12 mouse cellular contexts compared by ENCODE assay signal in genomic region chr10:108036486-108037109, GRCm38 (mm10).
DNase-seq lines count a peak whose midpoint lies in the region; ATAC-seq and TF ChIP-seq lines count a peak whose summit lies in the region.
"Had no signal": no experiment of that assay in that cellular context is flagged by ENCODE, and none has a peak within 500 bp of the region (broad histone marks: within the 10 kb centered on the region; RNA-seq: fewer than 3 reads in every experiment).

No protein-coding gene starts in this region.

- DNase-seq in left cerebral cortex, adult 2 months (ENCODE audit: extremely low spot score in 1 of 2, low spot score in 2 of 2), result no peak
- DNase-seq in left cerebral cortex, postnatal 36 days (ENCODE audit: low spot score in 2 of 2), result no peak
- DNase-seq in forebrain, embryonic 14.5 days (ENCODE audit: low spot score), result peak; percentile 72
- DNase-seq in lung, postnatal 0 days (ENCODE audit: low spot score), result no peak
- DNase-seq in gastrocnemius, adult 2 months, result no peak
- DNase-seq: kidney, postnatal 36 days; right cerebral cortex, postnatal 25 days had no signal

- H3K4me1 ChIP-seq in forebrain, embryonic 14.5 days (ENCODE audit: control insufficient read depth, insufficient read depth, low read length), result peaks cover 5% of the 10 kb centered on the region
- H3K4me1 ChIP-seq in hindbrain, embryonic 15.5 days (replicated peaks), result peaks cover 7% of the 10 kb centered on the region
- peaks cover 4% of the 10 kb centered on the region for H3K4me1 ChIP-seq in neural tube, embryonic 13.5 days (replicated peaks)
- no peaks in the 10 kb centered on the region for H3K4me1 ChIP-seq in lung, postnatal 0 days (ENCODE audit: insufficient read depth, low read depth, low read length)
- H3K4me1 ChIP-seq: limb, embryonic 13.5 days had no signal

- no peak overlapping the region for H3K4me3 ChIP-seq in left cerebral cortex, adult 2 months
- H3K4me3 ChIP-seq in forebrain, embryonic 14.5 days (ENCODE audit: low read depth, low read length), result no peak overlapping the region
- no peak overlapping the region for H3K4me3 ChIP-seq in hindbrain, embryonic 15.5 days
- no peak overlapping the region for H3K4me3 ChIP-seq in neural tube, embryonic 13.5 days
- no peak overlapping the region for H3K4me3 ChIP-seq in lung, postnatal 0 days (ENCODE audit: low read depth, low read length)
- no peak overlapping the region for H3K4me3 ChIP-seq in gastrocnemius, adult 2 months
- H3K4me3 ChIP-seq: limb, embryonic 13.5 days; myocyte had no signal

- peak; percentile 71 for ATAC-seq in forebrain, embryonic 14.5 days
- peak; percentile 76; the same call in 1 of the 2 replicates for ATAC-seq in hindbrain, embryonic 15.5 days (ENCODE audit: low FRiP score, low read depth)
- no peak; the same call in 1 of the 2 replicates for ATAC-seq in neural tube, embryonic 13.5 days (ENCODE audit: low read depth)
- ATAC-seq in lung, postnatal 0 days, result no peak

- H3K27ac ChIP-seq in left cerebral cortex, adult 2 months, result peak overlapping the region; percentile 61
- H3K27ac ChIP-seq in forebrain, embryonic 14.5 days (ENCODE audit: low read depth, low read length), result no peak overlapping the region
- H3K27ac ChIP-seq in hindbrain, embryonic 15.5 days (replicated peaks), result peak overlapping the region; percentile 34; the same call in 1 of the 2 replicates
- H3K27ac ChIP-seq in neural tube, embryonic 13.5 days (replicated peaks), result peak overlapping the region; percentile 52
- H3K27ac ChIP-seq in lung, postnatal 0 days (ENCODE audit: low read length), result no peak overlapping the region
- H3K27ac ChIP-seq in gastrocnemius, adult 2 months, result no peak overlapping the region
- H3K27ac ChIP-seq: limb, embryonic 13.5 days had no signal

- no peak overlapping the region for H3K9ac ChIP-seq in forebrain, embryonic 14.5 days (ENCODE audit: low read length)
- no peak overlapping the region for H3K9ac ChIP-seq in hindbrain, embryonic 15.5 days
- no peak overlapping the region for H3K9ac ChIP-seq in neural tube, embryonic 13.5 days
- H3K9ac ChIP-seq in lung, postnatal 0 days (replicated peaks; ENCODE audit: low read depth), result no peak overlapping the region
- H3K9ac ChIP-seq: limb, embryonic 13.5 days had no signal

- no peak for TF ChIP-seq EP300 in lung, postnatal 0 days (IDR thresholded peaks at IDR 0.05)

- TF ChIP-seq CTCF in left cerebral cortex, adult 2 months (IDR thresholded peaks at IDR 0.05), result no peak
- no peak for TF ChIP-seq CTCF in lung, postnatal 0 days (IDR thresholded peaks at IDR 0.05)
- no peak for TF ChIP-seq CTCF in gastrocnemius, adult 2 months (IDR thresholded peaks at IDR 0.05)

- H3K36me3 ChIP-seq in forebrain, embryonic 14.5 days (ENCODE audit: control insufficient read depth, insufficient read depth, low read length), result no peaks in the 10 kb centered on the region
- no peaks in the 10 kb centered on the region for H3K36me3 ChIP-seq in hindbrain, embryonic 15.5 days
- H3K36me3 ChIP-seq in neural tube, embryonic 13.5 days, result no peaks in the 10 kb centered on the region
- H3K36me3 ChIP-seq in lung, postnatal 0 days (ENCODE audit: insufficient read depth, low read length), result no peaks in the 10 kb centered on the region
- H3K36me3 ChIP-seq: limb, embryonic 13.5 days had no signal

- intact Hi-C loops in left cerebral cortex, adult 2 months (cut with DNase I), result loop anchor here (5.0 kb wide), 1 partner anchor 104 kb away; no protein-coding TSS in a partner anchor
- intact Hi-C loops in left cerebral cortex, postnatal 36 days (cut with DNase I), result loop anchor here (10.0 kb wide), 1 partner anchor 92 kb away; no protein-coding TSS in a partner anchor
- intact Hi-C loops in gastrocnemius, adult 2 months (cut with DNase I), result no loop called here

- WGBS in forebrain, embryonic 14.5 days, result 25% methylated on average over 3 of the region's 3 CpGs
- 20% methylated on average over 3 of the region's 3 CpGs for WGBS in hindbrain, embryonic 15.5 days
- 37% methylated on average over 3 of the region's 3 CpGs for WGBS in neural tube, embryonic 13.5 days
- 50% methylated on average over 3 of the region's 3 CpGs for WGBS in lung, postnatal 0 days

- H3K4me2 ChIP-seq in forebrain, embryonic 14.5 days (ENCODE audit: low read length), result no peak overlapping the region
- H3K4me2 ChIP-seq in hindbrain, embryonic 15.5 days, result no peak overlapping the region
- H3K4me2 ChIP-seq in neural tube, embryonic 13.5 days, result no peak overlapping the region
- H3K4me2 ChIP-seq in lung, postnatal 0 days (replicated peaks; ENCODE audit: low read depth, low read length), result no peak overlapping the region
- H3K4me2 ChIP-seq: heart, embryonic 11.5 days; limb, embryonic 13.5 days had no signal

- no peaks in the 10 kb centered on the region for H3K9me3 ChIP-seq in forebrain, embryonic 14.5 days (replicated peaks; ENCODE audit: control insufficient read depth, low read length)
- no peaks in the 10 kb centered on the region for H3K9me3 ChIP-seq in hindbrain, embryonic 15.5 days
- no peaks in the 10 kb centered on the region for H3K9me3 ChIP-seq in neural tube, embryonic 13.5 days
- no peaks in the 10 kb centered on the region for H3K9me3 ChIP-seq in lung, postnatal 0 days (ENCODE audit: low read length)
- H3K9me3 ChIP-seq: limb, embryonic 13.5 days had no signal

- no peaks in the 10 kb centered on the region for H3K27me3 ChIP-seq in forebrain, embryonic 14.5 days (replicated peaks; ENCODE audit: control insufficient read depth, insufficient read depth, low read length)
- no peaks in the 10 kb centered on the region for H3K27me3 ChIP-seq in hindbrain, embryonic 15.5 days
- H3K27me3 ChIP-seq in neural tube, embryonic 13.5 days, result no peaks in the 10 kb centered on the region
- no peaks in the 10 kb centered on the region for H3K27me3 ChIP-seq in lung, postnatal 0 days (replicated peaks; ENCODE audit: insufficient read depth, low read length)
- H3K27me3 ChIP-seq: limb, embryonic 13.5 days had no signal

Comparison
In these comparisons a context has a peak if more than half of its experiments do, and no peak if none do; other contexts are left out.
1. H3K27ac ChIP-seq: peak in left cerebral cortex, adult 2 months (single experiment), hindbrain, embryonic 15.5 days (single experiment) and neural tube, embryonic 13.5 days (single experiment); none in forebrain, embryonic 14.5 days (single experiment), lung, postnatal 0 days (single experiment) and gastrocnemius, adult 2 months (single experiment).
2. ATAC-seq: peak in forebrain, embryonic 14.5 days (single experiment) and hindbrain, embryonic 15.5 days (single experiment); none in neural tube, embryonic 13.5 days (single experiment) and lung, postnatal 0 days (single experiment).